ENCODE assay signal across 26 mouse cellular contexts in genomic region chr6:143164906-143165255, GRCm38 (mm10). TPM values are rescaled to one million over a fixed set of nuclear protein-coding genes. Genes with fewer than 3 reads are reported as not detected.
DNase-seq lines count a peak whose midpoint lies in the region; ATAC-seq and TF ChIP-seq lines count a peak whose summit lies in the region.
"Had no signal": no experiment of that assay in that cellular context is flagged by ENCODE, and none has a peak within 500 bp of the region (broad histone marks: within the 10 kb centered on the region; RNA-seq: fewer than 3 reads in every experiment).

No protein-coding gene starts in this region.

- intact Hi-C loops in left cerebral cortex, adult 2 months (cut with DNase I): loop anchor here (10.0 kb wide), 1 partner anchor 660 kb away; the partner anchor contains the start of gene Ldhb

- H3K4me1 ChIP-seq in ES-Bruce4 (ENCODE audit: control insufficient read depth, insufficient read depth, low read length): peaks cover 1% of the 10 kb centered on the region
- H3K4me1 ChIP-seq in ES-E14 (ENCODE audit: control insufficient read depth in 2 of 2, insufficient read depth in 2 of 2, low read length in 2 of 2, poor library complexity in 1 of 2): peaks cover 9 to 19% of the 10 kb centered on the region in 2 experiments
- H3K4me1 ChIP-seq in forebrain, embryonic 16.5 days (replicated peaks; ENCODE audit: control insufficient read depth, insufficient read depth, low read length): peaks cover 16% of the 10 kb centered on the region

- H3K27ac ChIP-seq in ES-Bruce4 (ENCODE audit: insufficient read depth, low read length) (0 out of 2 replicates have a peak overlapping the region, but pooled peaks have one; percentile 13), ES-E14 (ENCODE audit: insufficient read depth, low read depth, low read length, poor library complexity, severe bottlenecking) (peak overlapping the region; percentile 27; the same call in 1 of the 2 replicates)
- H3K27ac ChIP-seq in forebrain, embryonic 16.5 days (ENCODE audit: low read length): no peak overlapping the region
- H3K27ac ChIP-seq in left cerebral cortex, adult 2 months: no peak overlapping the region
- H3K27ac ChIP-seq: embryonic facial prominence, embryonic 12.5 days; embryonic facial prominence, embryonic 15.5 days; hindbrain, embryonic 10.5 days; hindbrain, embryonic 13.5 days; intestine, embryonic 15.5 days had no signal

- H3K9ac ChIP-seq in ES-Bruce4 (ENCODE audit: low read depth, poor library complexity, severe bottlenecking) (0 out of 2 replicates have a peak overlapping the region, but pooled peaks have one; percentile 43), ES-E14 (ENCODE audit: insufficient read depth, low read depth, low read length, poor library complexity, severe bottlenecking) (no peak overlapping the region)
- no peak overlapping the region for H3K9ac ChIP-seq in forebrain, embryonic 16.5 days (replicated peaks; ENCODE audit: low read depth, low read length)
- H3K9ac ChIP-seq: embryonic facial prominence, embryonic 12.5 days; embryonic facial prominence, embryonic 15.5 days; hindbrain, embryonic 13.5 days; intestine, embryonic 15.5 days had no signal

- 91% methylated on average over 8 of the region's 8 CpGs for WGBS in forebrain, embryonic 16.5 days

- H3K27me3 ChIP-seq in ES-Bruce4 (ENCODE audit: control insufficient read depth, insufficient read depth, low read length, poor library complexity, severe bottlenecking): no peaks in the 10 kb centered on the region
- H3K27me3 ChIP-seq in forebrain, embryonic 16.5 days (replicated peaks; ENCODE audit: control insufficient read depth, insufficient read depth, low read length): no peaks in the 10 kb centered on the region
- H3K27me3 ChIP-seq: CH12.LX; embryonic facial prominence, embryonic 12.5 days; embryonic facial prominence, embryonic 15.5 days; intestine, embryonic 15.5 days had no signal

- peaks cover 8% of the 10 kb centered on the region for H3K36me3 ChIP-seq in ES-Bruce4 (ENCODE audit: control insufficient read depth, insufficient read depth, low read length, poor library complexity, severe bottlenecking)
- H3K36me3 ChIP-seq in ES-E14 (ENCODE audit: control insufficient read depth, insufficient read depth, low read length, poor library complexity, severe bottlenecking): peaks cover 5% of the 10 kb centered on the region; the same call in 1 of the 2 replicates
- no peaks in the 10 kb centered on the region for H3K36me3 ChIP-seq in forebrain, embryonic 16.5 days (ENCODE audit: control insufficient read depth, insufficient read depth)
- H3K36me3 ChIP-seq: embryonic facial prominence, embryonic 12.5 days; embryonic facial prominence, embryonic 15.5 days; hindbrain, embryonic 10.5 days; hindbrain, embryonic 13.5 days; intestine, embryonic 15.5 days had no signal

- ATAC-seq in forebrain, embryonic 16.5 days: no peak
- ATAC-seq: forebrain, embryonic 14.5 days; hindbrain, embryonic 16.5 days; intestine, embryonic 15.5 days had no signal

- no peaks in the 10 kb centered on the region for H3K9me3 ChIP-seq in ES-Bruce4 (replicated peaks; ENCODE audit: control insufficient read depth, insufficient read depth, low read length, poor library complexity, severe bottlenecking)
- H3K9me3 ChIP-seq in ES-E14 (ENCODE audit: control insufficient read depth, insufficient read depth, low read depth, low read length): no peaks in the 10 kb centered on the region
- H3K9me3 ChIP-seq in forebrain, embryonic 16.5 days (ENCODE audit: control insufficient read depth, low read length): no peaks in the 10 kb centered on the region
- H3K9me3 ChIP-seq: embryonic facial prominence, embryonic 12.5 days; embryonic facial prominence, embryonic 15.5 days; hindbrain, embryonic 10.5 days; hindbrain, embryonic 13.5 days; intestine, embryonic 15.5 days had no signal

- H3K4me3 ChIP-seq in ES-Bruce4 (ENCODE audit: low read depth, low read length): no peak overlapping the region
- peak overlapping the region in 1 of 2 experiments; percentile 25; a peak in 2 of 4 replicates for H3K4me3 ChIP-seq in ES-E14 (ENCODE audit: insufficient read depth in 1 of 2, low read depth in 1 of 2, low read length in 2 of 2, poor library complexity in 1 of 2, severe bottlenecking in 1 of 2)
- no peak overlapping the region for H3K4me3 ChIP-seq in forebrain, embryonic 16.5 days (replicated peaks; ENCODE audit: low read length)
- no peak overlapping the region for H3K4me3 ChIP-seq in left cerebral cortex, adult 2 months
- H3K4me3 ChIP-seq: embryonic facial prominence, embryonic 12.5 days; embryonic facial prominence, embryonic 15.5 days; hindbrain, embryonic 10.5 days; hindbrain, embryonic 13.5 days; intestine, embryonic 15.5 days had no signal

- no peak for TF ChIP-seq POLR2A in ES-Bruce4 (IDR thresholded peaks at IDR 0.05; ENCODE audit: insufficient read depth, low read length)

- in situ Hi-C loops in ES-E14 (cut with MboI; ENCODE audit: low sequenced_read_pairs in 2 of 2, unreplicated experiment in 2 of 2): no loop called here

- no peak for TF ChIP-seq EP300 in ES-Bruce4 (IDR thresholded peaks at IDR 0.05; ENCODE audit: insufficient read depth, low read depth, low read length)

- TF ChIP-seq CTCF in ES-Bruce4 (IDR thresholded peaks at IDR 0.05; ENCODE audit: low read depth, low read length): no peak
- TF ChIP-seq CTCF in left cerebral cortex, adult 2 months (IDR thresholded peaks at IDR 0.05): no peak

- DNase-seq in ES-E14 (ENCODE audit: low read depth, low spot score): no peak
- peak; percentile 94 for DNase-seq in R1 (ENCODE audit: low read depth, low spot score)
- no peak for DNase-seq in left cerebral cortex, adult 2 months (ENCODE audit: extremely low spot score in 1 of 2, low spot score in 2 of 2)
- no peak for DNase-seq in cerebellum, postnatal 14 days
- DNase-seq: adrenal gland, adult 2 months; adrenal gland, postnatal 14 days; B cell, adult 2 months; cerebellum, adult 11 months; cerebellum, adult 2 months; cerebellum, postnatal 10 days; gastrocnemius, postnatal 10 days; gastrocnemius, postnatal 36 days; heart, postnatal 36 days; kidney, adult 11 months; kidney, adult 8-10 months had no signal

- no peak overlapping the region for H3K4me2 ChIP-seq in forebrain, embryonic 16.5 days (ENCODE audit: low read length)
- H3K4me2 ChIP-seq: embryonic facial prominence, embryonic 12.5 days; embryonic facial prominence, embryonic 15.5 days; heart, embryonic 11.5 days; hindbrain, embryonic 13.5 days; intestine, embryonic 15.5 days had no signal

TF ChIP-seq in ES-E14, 5 proteins besides CTCF, POLR2A, EP300 and RAD21:
- TF ChIP-seq ZNF384 (IDR thresholded peaks at IDR 0.05; ENCODE audit: low read depth, low read length) (no peak; the same call in 1 of the 2 replicates), MAFK (IDR thresholded peaks at IDR 0.05; ENCODE audit: insufficient read depth, low read depth, low read length) (no peak), HCFC1 (IDR thresholded peaks at IDR 0.05; ENCODE audit: borderline replicate concordance, insufficient read depth, low read length) (no peak), CHD2 (IDR thresholded peaks at IDR 0.05; ENCODE audit: low read depth, low read length) (no peak), ZC3H11A (IDR thresholded peaks at IDR 0.05; ENCODE audit: borderline replicate concordance, low read depth, low read length) (no peak)

RNA-seq across cellular contexts. Expression of gene Etnk1, which starts 2.1 kb away (rescaled TPM):
- 140 and 149 TPM in 2 replicates for polyA plus RNA-seq in ES-Bruce4 (2011; ENCODE audit: insufficient read depth, insufficient read length, low read depth, missing spikeins)
- 75.7 and 82.5 TPM in 2 replicates for total RNA-seq in ES-E14 (2012; rRNA removed)
- polyA plus RNA-seq in forebrain, embryonic 16.5 days (2015; fragmentation: Nextera tagmentation; extraction: Ambion mirVana): 38.1 and 40.4 TPM in 2 replicates
- total RNA-seq in left cerebral cortex, adult 2 months (2021): 100 to 1,000 TPM; 199 to 201 TPM

Comparison
In these comparisons a context has a peak if more than half of its experiments do, and no peak if none do; other contexts are left out.
1. H3K27ac ChIP-seq: peak in ES-Bruce4 (single experiment) and ES-E14 (single experiment); none in forebrain, embryonic 16.5 days (single experiment) and left cerebral cortex, adult 2 months (single experiment).